Mouse (Mus musculus) embryonic facial prominence, embryonic 11.5 days (tissue): ENCODE data around the gene Copa. TPM values are rescaled to one million over a fixed set of nuclear protein-coding genes. Genes with fewer than 3 reads are reported as not detected.

Experiments used
- ATAC-seq: fragments of 200-750 bp; cut with Nextera tagmentation; replicated peaks from 2 replicates; pipeline ENCODE4 v1.8.0; 2017; ENCODE audit warnings: low read depth; ENCODE audit not compliant: insufficient number of reproducible peaks, low FRiP score, low TSS enrichment
- DNase-seq: peaks from one replicate; pipeline ENCODE4 v3.0.0-alpha.2; 2015; ENCODE audit warnings: low spot score
- H3K27ac ChIP-seq: fragments of 300-500 bp; sonication (generic); replicated peaks from 2 replicates; pipeline ENCODE4 v1.5.1; 2014; ENCODE audit warnings: mild to moderate bottlenecking, low read depth, low read length, control low read depth
- H3K27me3 ChIP-seq: fragments of 300-500 bp; sonication (generic); 2 replicates; pipeline ENCODE4 v1.6.1; 2014; ENCODE audit warnings: mild to moderate bottlenecking, low read length, moderate library complexity, mixed read lengths; ENCODE audit not compliant: control insufficient read depth, insufficient read depth
- H3K36me3 ChIP-seq: fragments of 300-500 bp; sonication (generic); replicated peaks from 2 replicates; pipeline ENCODE4 v1.6.1; 2014; ENCODE audit warnings: low read depth, mild to moderate bottlenecking, low read length, moderate library complexity, mixed read lengths; ENCODE audit not compliant: control insufficient read depth, insufficient read depth
- H3K4me1 ChIP-seq: fragments of 300-500 bp; sonication (generic); 2 replicates; pipeline ENCODE4 v1.6.1; 2014; ENCODE audit warnings: low read length, mixed read lengths; ENCODE audit not compliant: control insufficient read depth, insufficient read depth
- H3K4me2 ChIP-seq: fragments of 300-500 bp; sonication (generic); 2 replicates; pipeline ENCODE4 v1.6.1; 2014; ENCODE audit warnings: low read depth, mild to moderate bottlenecking, control low read depth, low read length, moderate library complexity
- H3K4me3 ChIP-seq: fragments of 300-500 bp; sonication (generic); 2 replicates; pipeline ENCODE4 v1.5.1; 2014; ENCODE audit warnings: low read depth, low read length, control low read depth
- H3K9ac ChIP-seq: fragments of 300-500 bp; sonication (generic); replicated peaks from 2 replicates; pipeline ENCODE4 v1.6.1; 2014; ENCODE audit warnings: mild to moderate bottlenecking, control low read depth, low read length
- H3K9me3 ChIP-seq: fragments of 300-500 bp; sonication (generic); replicated peaks from 2 replicates; pipeline ENCODE4 v1.6.1; 2016; ENCODE audit warnings: mild to moderate bottlenecking, low read length, inconsistent platforms, mixed read lengths; ENCODE audit not compliant: control insufficient read depth
- WGBS: fragments of 180-500 bp; shearing (Covaris S2); extraction: QIAGEN DNeasy Blood & Tissue Kit; methylation state at CpG from one replicate; pipeline ENCODE4 v1.1.7; 2014; 5-methylcytosine and 5-hydroxymethylcytosine counted together
- polyA plus RNA-seq: library from polyadenylated mRNA; unstranded; fragments of >200 nt; fragmentation: Nextera tagmentation; extraction: Ambion mirVana; gene quantifications from 2 replicates; pipeline ENCODE4 v1.2.1, GENCODE M21; 2014

The Copa gene
- polyA plus RNA-seq, 1 experiment from 2014 or later, result 186 TPM

- peaks cover 3% of the 10 kb centered on the region; the same call in 1 of the 2 replicates for H3K4me1 ChIP-seq
- H3K36me3 ChIP-seq, result no peaks in the 10 kb centered on the region
- peak overlapping the region; percentile 10 for H3K4me3 ChIP-seq
- no peak overlapping the region for H3K9ac ChIP-seq
- DNase-seq (no peak), ATAC-seq (no peak)
- H3K4me2 ChIP-seq, result no peak overlapping the region
- H3K9me3 ChIP-seq, result no peaks in the 10 kb centered on the region
- no peak overlapping the region for H3K27ac ChIP-seq
- peaks cover 28% of the 10 kb centered on the region for H3K27me3 ChIP-seq
- WGBS, result 82% methylated on average over 4 of the region's 4 CpGs
Observed at GRCm38 (mm10) chr1:172056251-172056650, 26.1 kb upstream of the Copa start.

GRCm38 (mm10) chr1:172057491-172057921 is 24.8 kb upstream of the Copa start, which contains the start of gene Nhlh1:
TSS of gene Nhlh1 (minus strand) at chr1:172057573.
- DNase-seq (peak; percentile 37), ATAC-seq (peak; percentile 67)
- peak within 1 kb of the TSS; percentile 32 for H3K9ac ChIP-seq
- 0 out of 2 replicates have a peak within 1 kb of the TSS, but pooled peaks have one; percentile 8 for H3K27ac ChIP-seq
- no peaks in the 10 kb centered on the region for H3K36me3 ChIP-seq
- no peaks in the 10 kb centered on the region for H3K9me3 ChIP-seq
- H3K27me3 ChIP-seq, result peaks cover 23% of the 10 kb centered on the region
- peak within 1 kb of the TSS; percentile 5; the same call in 1 of the 2 replicates for H3K4me3 ChIP-seq
- H3K4me1 ChIP-seq, result peaks cover 3% of the 10 kb centered on the region; the same call in 1 of the 2 replicates
- 25% methylated on average over 2 of the region's 2 CpGs for WGBS
- H3K4me2 ChIP-seq, result no peak within 1 kb of the TSS

- Histone ChIP-seq H3K27me3 (peaks cover 19% of the 10 kb centered on the region), H3K9me3 (no peaks in the 10 kb centered on the region), H3K4me3 (no peak overlapping the region), H3K27ac (0 out of 2 replicates have a peak overlapping the region, but pooled peaks have one; percentile 8), H3K4me1 (peaks cover 3% of the 10 kb centered on the region; the same call in 1 of the 2 replicates), H3K4me2 (no peak overlapping the region), H3K9ac (peak overlapping the region; percentile 32; the same call in 1 of the 2 replicates), H3K36me3 (no peaks in the 10 kb centered on the region)
- no peak for ATAC-seq
- 64% methylated on average over 6 of the region's 6 CpGs for WGBS
- no peak for DNase-seq
Observed at GRCm38 (mm10) chr1:172058321-172058720, 24.0 kb upstream of the Copa start.

- H3K4me3 ChIP-seq, result no peak overlapping the region
- no peak overlapping the region for H3K9ac ChIP-seq
- no peak overlapping the region for H3K4me2 ChIP-seq
- DNase-seq, result no peak
- 54% methylated on average over 7 of the region's 7 CpGs for WGBS
- H3K27ac ChIP-seq, result peak overlapping the region; percentile 41; the same call in 1 of the 2 replicates
- H3K9me3 ChIP-seq, result no peaks in the 10 kb centered on the region
- H3K36me3 ChIP-seq, result no peaks in the 10 kb centered on the region
- H3K27me3 ChIP-seq, result peaks cover 13% of the 10 kb centered on the region
- H3K4me1 ChIP-seq, result no peaks in the 10 kb centered on the region
- ATAC-seq, result no peak
Observed at GRCm38 (mm10) chr1:172058874-172059273, 23.5 kb upstream of the Copa start.

- Histone ChIP-seq H3K9me3 (no peaks in the 10 kb centered on the region), H3K4me3 (no peak overlapping the region), H3K4me2 (no peak overlapping the region), H3K9ac (no peak overlapping the region), H3K27me3 (peaks cover 7% of the 10 kb centered on the region), H3K4me1 (no peaks in the 10 kb centered on the region), H3K27ac (peak overlapping the region; percentile 20; the same call in 1 of the 2 replicates), H3K36me3 (no peaks in the 10 kb centered on the region)
- WGBS, result 40% methylated on average over 4 of the region's 4 CpGs
- peak; percentile 54 for ATAC-seq
- DNase-seq, result no peak
Observed at GRCm38 (mm10) chr1:172060659-172061058, 21.7 kb upstream of the Copa start.

GRCm38 (mm10) chr1:172061217-172061616 is 21.1 kb upstream of the Copa start:
- H3K9me3 ChIP-seq, result no peaks in the 10 kb centered on the region
- no peak overlapping the region for H3K4me3 ChIP-seq
- H3K27me3 ChIP-seq, result peaks cover 4% of the 10 kb centered on the region
- no peaks in the 10 kb centered on the region for H3K4me1 ChIP-seq
- DNase-seq (no peak), ATAC-seq (0 out of 2 replicates have a peak, but pooled peaks have one; percentile 17)
- 25% methylated on average over 8 of the region's 8 CpGs for WGBS
- peak overlapping the region; percentile 20; the same call in 1 of the 2 replicates for H3K27ac ChIP-seq
- no peak overlapping the region for H3K4me2 ChIP-seq
- no peak overlapping the region for H3K9ac ChIP-seq
- peaks cover 2% of the 10 kb centered on the region; the same call in 1 of the 2 replicates for H3K36me3 ChIP-seq

- WGBS, result 80% methylated on average over 2 of the region's 2 CpGs
- H3K4me1 ChIP-seq, result no peaks in the 10 kb centered on the region
Observed at GRCm38 (mm10) chr1:172062101-172062500, 20.2 kb upstream of the Copa start.

GRCm38 (mm10) chr1:172063291-172064023 is 18.9 kb upstream of the Copa start:
- no peak for DNase-seq
- Histone ChIP-seq H3K9me3 (no peaks in the 10 kb centered on the region), H3K4me2 (no peak overlapping the region), H3K27me3 (no peaks in the 10 kb centered on the region), H3K9ac (no peak overlapping the region), H3K36me3 (peaks cover 12% of the 10 kb centered on the region), H3K4me1 (no peaks in the 10 kb centered on the region), H3K27ac (no peak overlapping the region), H3K4me3 (no peak overlapping the region)
- WGBS, result 63% methylated on average over 4 of the region's 4 CpGs
- ATAC-seq, result no peak

More at GRCm38 (mm10) chr1:172062101-172062500, 20.2 kb upstream of the Copa start:
- DNase-seq (no peak), ATAC-seq (no peak)
- peaks cover 6% of the 10 kb centered on the region for H3K36me3 ChIP-seq
- no peaks in the 10 kb centered on the region for H3K9me3 ChIP-seq
- H3K9ac ChIP-seq, result no peak overlapping the region
- H3K27me3 ChIP-seq, result no peaks in the 10 kb centered on the region
- H3K27ac ChIP-seq, result no peak overlapping the region
- no peak overlapping the region for H3K4me2 ChIP-seq
- no peak overlapping the region for H3K4me3 ChIP-seq
